Mouse (Mus musculus) limb, embryonic 14.5 days (tissue): Measurements from ENCODE around the gene Morc4. TPM values are rescaled to one million over a fixed set of nuclear protein-coding genes. Genes with fewer than 3 reads are reported as not detected.

ENCODE experiments used
- ATAC-seq: fragments of 200-750 bp; cut with Nextera tagmentation; 2 replicates; pipeline ENCODE4 v1.8.0; 2017; ENCODE audit warnings: low read depth, moderate number of reproducible peaks, moderate TSS enrichment; ENCODE audit not compliant: low FRiP score
- DNase-seq: peaks from one replicate; pipeline ENCODE4 v3.0.0-alpha.2; 2015; ENCODE audit warnings: low spot score
- H3K27ac ChIP-seq: fragments of 300-500 bp; sonication (generic); replicated peaks from 2 replicates; pipeline ENCODE4 v1.5.1; 2014; ENCODE audit warnings: low read depth, mild to moderate bottlenecking, low read length, moderate library complexity, mixed read lengths
- H3K27me3 ChIP-seq: fragments of 300-500 bp; sonication (generic); 2 replicates; pipeline ENCODE4 v1.6.1; 2014; ENCODE audit warnings: low read length, mixed read lengths; ENCODE audit not compliant: control insufficient read depth, insufficient read depth
- H3K36me3 ChIP-seq: fragments of 300-500 bp; sonication (generic); 2 replicates; pipeline ENCODE4 v1.6.1; 2014; ENCODE audit warnings: mild to moderate bottlenecking, low read length, moderate library complexity, mixed read lengths; ENCODE audit not compliant: control insufficient read depth, insufficient read depth
- H3K4me1 ChIP-seq: fragments of 300-500 bp; sonication (generic); 2 replicates; pipeline ENCODE4 v1.6.1; 2014; ENCODE audit warnings: antibody characterized with exemption, low read length, mixed read lengths; ENCODE audit not compliant: control insufficient read depth, insufficient read depth
- H3K4me2 ChIP-seq: fragments of 300-500 bp; sonication (generic); replicated peaks from 2 replicates; pipeline ENCODE4 v1.6.1; 2014; ENCODE audit warnings: low read depth, mild to moderate bottlenecking, low read length, moderate library complexity; ENCODE audit not compliant: severe bottlenecking
- H3K4me3 ChIP-seq: fragments of 300-500 bp; sonication (generic); replicated peaks from 2 replicates; pipeline ENCODE4 v1.5.1; 2014; ENCODE audit warnings: low read length
- H3K9ac ChIP-seq: fragments of 300-500 bp; sonication (generic); 2 replicates; pipeline ENCODE4 v1.6.1; 2014; ENCODE audit warnings: mild to moderate bottlenecking, low read depth, low read length, moderate library complexity; ENCODE audit not compliant: severe bottlenecking
- H3K9me3 ChIP-seq: fragments of 300-500 bp; sonication (generic); 2 replicates; pipeline ENCODE4 v1.6.1; 2016; ENCODE audit warnings: low read length; ENCODE audit not compliant: control insufficient read depth
- POLR2A ChIP-seq: fragments of 200-500 bp; IDR thresholded peaks from 2 replicates; pipeline ENCODE4 v1.8.0; 2012; ENCODE audit warnings: inconsistent platforms, mild to moderate bottlenecking, moderate library complexity, borderline replicate concordance; ENCODE audit not compliant: insufficient read depth, insufficient read length; ENCODE audit errors: extremely low read depth
- WGBS: fragments of 180-500 bp; shearing (Covaris S2); extraction: QIAGEN DNeasy Blood & Tissue Kit; methylation state at CpG from one replicate; pipeline ENCODE4 v1.1.7; 2014; 5-methylcytosine and 5-hydroxymethylcytosine counted together
- polyA plus RNA-seq, 2 experiments: library from polyadenylated mRNA; depleted of rRNA in 1 of 2; stranded (reverse) in 1 of 2; unstranded in 1 of 2; fragments of >200 nt; fragmentation: Nextera tagmentation in 1 of 2; extraction: Ambion mirVana in 1 of 2; gene quantifications; 2 replicates each; pipeline versions ENCODE4 v1.2.1 to v1.2.3; 2012 to 2014

Gene Morc4
- polyA plus RNA-seq, 2 experiments, result 21.8 to 31.0 TPM

GRCm38 (mm10) chrX:139781563-139781962, 89.9 kb downstream of the Morc4 start:
- Histone ChIP-seq H3K4me1 (no peaks in the 10 kb centered on the region), H3K36me3 (no peaks in the 10 kb centered on the region), H3K9ac (no peak overlapping the region), H3K4me3 (no peak overlapping the region), H3K4me2 (no peak overlapping the region), H3K9me3 (no peaks in the 10 kb centered on the region), H3K27ac (no peak overlapping the region), H3K27me3 (no peaks in the 10 kb centered on the region; the same call in 1 of the 2 replicates)
- ATAC-seq (no peak), DNase-seq (no peak)
- no peak for TF ChIP-seq POLR2A
- 75% methylated on average over 2 of the region's 4 CpGs for WGBS

DNA sequence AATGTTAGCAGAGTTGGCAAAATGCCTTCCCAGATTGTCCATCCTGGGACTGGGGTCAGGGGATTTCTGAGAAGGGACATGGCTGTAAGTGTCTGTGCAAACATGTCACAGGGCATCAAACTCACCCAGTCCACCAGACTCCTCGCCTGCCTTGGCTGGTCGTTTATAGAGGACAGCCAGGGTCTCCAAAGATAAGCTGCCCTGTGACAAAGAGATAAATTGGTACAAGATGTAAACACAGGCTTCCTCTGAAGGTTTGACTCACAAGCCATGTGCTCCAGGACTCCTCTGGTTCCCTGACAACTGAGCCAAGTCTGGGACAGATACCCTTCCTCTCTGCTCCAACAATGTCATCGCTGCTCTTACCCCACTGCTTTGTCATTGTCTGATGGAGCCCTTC, 90.5 kb downstream of the Morc4 start:
- ATAC-seq, result no peak
- DNase-seq, result no peak
- no peak overlapping the region for H3K9ac ChIP-seq
- no peak for TF ChIP-seq POLR2A
- no peaks in the 10 kb centered on the region; the same call in 1 of the 2 replicates for H3K27me3 ChIP-seq
- no peak overlapping the region for H3K4me2 ChIP-seq
- no peaks in the 10 kb centered on the region for H3K9me3 ChIP-seq
- H3K4me3 ChIP-seq, result no peak overlapping the region
- no peaks in the 10 kb centered on the region for H3K36me3 ChIP-seq
- no peaks in the 10 kb centered on the region for H3K4me1 ChIP-seq
- H3K27ac ChIP-seq, result no peak overlapping the region
- whole genome bisulfite sequencing, result 42% methylated on average over 3 of the region's 3 CpGs

DNA sequence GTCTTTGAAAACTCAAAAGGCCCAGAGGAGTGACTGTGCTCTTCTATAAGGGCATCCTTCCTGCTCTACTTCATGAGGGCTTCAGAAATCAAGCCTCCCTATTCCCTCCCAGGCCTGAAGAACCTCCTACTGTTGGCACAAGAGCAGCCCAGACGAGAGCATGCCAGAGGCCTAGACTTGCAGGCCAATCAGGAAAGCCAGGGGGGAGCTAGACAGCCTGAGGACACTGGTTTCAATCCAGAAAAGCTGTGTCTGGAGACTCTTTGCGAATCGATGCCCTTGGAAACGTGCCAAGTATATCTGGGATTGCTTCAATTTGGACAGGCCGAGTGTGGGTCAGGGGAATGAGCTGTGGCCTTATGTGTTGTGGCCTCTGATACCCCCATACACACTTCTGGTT, 92.1 kb downstream of the Morc4 start:
- no peak overlapping the region for H3K4me3 ChIP-seq
- ATAC-seq, result no peak
- H3K27me3 ChIP-seq, result no peaks in the 10 kb centered on the region
- H3K4me1 ChIP-seq, result no peaks in the 10 kb centered on the region
- no peak overlapping the region for H3K9ac ChIP-seq
- no peaks in the 10 kb centered on the region for H3K9me3 ChIP-seq
- H3K36me3 ChIP-seq, result no peaks in the 10 kb centered on the region
- 52% methylated on average over 5 of the region's 5 CpGs for WGBS
- DNase-seq, result no peak
- no peak for TF ChIP-seq POLR2A
- no peak overlapping the region for H3K27ac ChIP-seq
- H3K4me2 ChIP-seq, result no peak overlapping the region

DNA sequence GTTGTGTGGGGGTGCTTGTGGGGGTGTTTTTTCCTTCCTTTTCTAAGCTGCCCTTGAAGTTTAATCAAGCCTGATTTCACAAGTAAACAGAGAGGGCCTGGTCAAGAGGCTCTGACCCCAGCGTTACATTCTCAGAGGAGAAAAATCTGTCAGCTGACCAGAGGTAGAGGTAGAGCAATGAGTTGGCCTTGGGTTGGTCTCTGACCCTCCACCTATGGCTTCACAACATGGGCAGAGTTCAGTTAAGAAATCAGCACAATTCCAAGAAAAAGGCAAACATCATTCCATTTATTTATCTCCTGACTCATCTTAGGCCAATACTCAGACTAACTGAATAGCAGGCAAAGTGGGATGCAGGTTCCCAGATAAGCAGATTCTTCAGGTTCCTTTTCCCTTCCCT, 92.6 kb downstream of the Morc4 start:
- Histone ChIP-seq H3K36me3 (no peaks in the 10 kb centered on the region), H3K27me3 (no peaks in the 10 kb centered on the region), H3K4me2 (no peak overlapping the region), H3K9me3 (no peaks in the 10 kb centered on the region), H3K9ac (no peak overlapping the region), H3K27ac (no peak overlapping the region), H3K4me3 (no peak overlapping the region), H3K4me1 (no peaks in the 10 kb centered on the region)
- TF ChIP-seq POLR2A, result no peak
- DNase-seq (no peak), ATAC-seq (no peak)
- WGBS, result 79% methylated on average over 1 of the region's 1 CpGs

GRCm38 (mm10) chrX:139777357-139777756, 94.1 kb downstream of the Morc4 start:
- no peak for TF ChIP-seq POLR2A
- H3K9me3 ChIP-seq, result no peaks in the 10 kb centered on the region
- no peak for ATAC-seq
- no peak overlapping the region for H3K4me2 ChIP-seq
- H3K36me3 ChIP-seq, result no peaks in the 10 kb centered on the region
- no peak overlapping the region for H3K4me3 ChIP-seq
- H3K27me3 ChIP-seq, result no peaks in the 10 kb centered on the region
- H3K4me1 ChIP-seq, result no peaks in the 10 kb centered on the region
- H3K9ac ChIP-seq, result no peak overlapping the region
- no peak for DNase-seq
- no peak overlapping the region for H3K27ac ChIP-seq
- WGBS, result 51% methylated on average over 4 of the region's 4 CpGs

- no peak for TF ChIP-seq POLR2A
- no peak for DNase-seq
- Histone ChIP-seq H3K4me3 (no peak overlapping the region), H3K9ac (no peak overlapping the region), H3K4me1 (no peaks in the 10 kb centered on the region), H3K27me3 (no peaks in the 10 kb centered on the region), H3K4me2 (no peak overlapping the region), H3K36me3 (no peaks in the 10 kb centered on the region), H3K9me3 (no peaks in the 10 kb centered on the region), H3K27ac (no peak overlapping the region)
- 66% methylated on average over 7 of the region's 7 CpGs for WGBS
- ATAC-seq, result no peak
Observed at GRCm38 (mm10) chrX:139775084-139775612, 96.3 kb downstream of the Morc4 start.
